Mouse (Mus musculus) hindbrain, postnatal 0 days (tissue): Measurements from ENCODE around the gene Ephb1. TPM values are rescaled to one million over a fixed set of nuclear protein-coding genes. Genes with fewer than 3 reads are reported as not detected.

ENCODE experiments used
- ATAC-seq: fragments of 200-750 bp; cut with Nextera tagmentation; 2 replicates; pipeline ENCODE4 v1.8.0; 2017; ENCODE audit warnings: mild to moderate bottlenecking, moderate TSS enrichment, moderate library complexity
- DNase-seq: peaks from one replicate; pipeline ENCODE4 v3.0.0-alpha.2; 2015; ENCODE audit warnings: low spot score
- H3K27ac ChIP-seq: fragments of 300-500 bp; sonication (generic); 2 replicates; pipeline ENCODE4 v1.5.1; 2014; ENCODE audit warnings: mild to moderate bottlenecking
- H3K27me3 ChIP-seq: fragments of 300-500 bp; sonication (generic); 2 replicates; pipeline ENCODE4 v1.6.1; 2014; ENCODE audit warnings: low read length, mixed read lengths; ENCODE audit not compliant: insufficient read depth
- H3K36me3 ChIP-seq: fragments of 300-500 bp; sonication (generic); 2 replicates; pipeline ENCODE4 v1.6.1; 2014; ENCODE audit warnings: low read length, mixed read lengths; ENCODE audit not compliant: insufficient read depth
- H3K4me1 ChIP-seq: fragments of 300-500 bp; sonication (generic); 2 replicates; pipeline ENCODE4 v1.6.1; 2014; ENCODE audit warnings: antibody characterized with exemption, low read length, mixed read lengths; ENCODE audit not compliant: insufficient read depth
- H3K4me2 ChIP-seq: fragments of 300-500 bp; sonication (generic); 2 replicates; pipeline ENCODE4 v1.6.1; 2014; ENCODE audit warnings: low read depth, mild to moderate bottlenecking, low read length, moderate library complexity, mixed read lengths
- H3K4me3 ChIP-seq: fragments of 300-500 bp; sonication (generic); 2 replicates; pipeline ENCODE4 v1.5.1; 2014; ENCODE audit warnings: low read length
- H3K9ac ChIP-seq: fragments of 300-500 bp; sonication (generic); replicated peaks from 2 replicates; pipeline ENCODE4 v1.6.1; 2014; ENCODE audit warnings: mild to moderate bottlenecking, low read length, moderate library complexity, mixed read lengths
- H3K9me3 ChIP-seq: fragments of 300-500 bp; sonication (generic); 2 replicates; pipeline ENCODE4 v1.6.1; 2016; ENCODE audit warnings: low read length, mixed read lengths
- CTCF ChIP-seq: IDR thresholded peaks from 2 replicates; pipeline ENCODE4 v1.5.1; 2016; ENCODE audit warnings: antibody characterized with exemption, control low read depth, low read depth
- WGBS: fragments of 180-500 bp; shearing (Covaris S2); extraction: QIAGEN DNeasy Blood & Tissue Kit; methylation state at CpG from one replicate; pipeline ENCODE4 v1.1.7; 2014; 5-methylcytosine and 5-hydroxymethylcytosine counted together
- polyA plus RNA-seq: library from polyadenylated mRNA; unstranded; fragments of >200 nt; fragmentation: Nextera tagmentation; extraction: Ambion mirVana; gene quantifications from 2 replicates; pipeline ENCODE4 v1.2.1, GENCODE M21; 2015
- total RNA-seq: library from RNA; depleted of rRNA; stranded (reverse); fragments of >200 nt; gene quantifications from 2 replicates; pipeline ENCODE4 v1.2.3, GENCODE M21; 2014; rRNA removed

Ephb1 gene
- total RNA-seq (50.3 and 60.1 TPM in 2 replicates), polyA plus RNA-seq (34.7 and 39.6 TPM in 2 replicates)

DNA sequence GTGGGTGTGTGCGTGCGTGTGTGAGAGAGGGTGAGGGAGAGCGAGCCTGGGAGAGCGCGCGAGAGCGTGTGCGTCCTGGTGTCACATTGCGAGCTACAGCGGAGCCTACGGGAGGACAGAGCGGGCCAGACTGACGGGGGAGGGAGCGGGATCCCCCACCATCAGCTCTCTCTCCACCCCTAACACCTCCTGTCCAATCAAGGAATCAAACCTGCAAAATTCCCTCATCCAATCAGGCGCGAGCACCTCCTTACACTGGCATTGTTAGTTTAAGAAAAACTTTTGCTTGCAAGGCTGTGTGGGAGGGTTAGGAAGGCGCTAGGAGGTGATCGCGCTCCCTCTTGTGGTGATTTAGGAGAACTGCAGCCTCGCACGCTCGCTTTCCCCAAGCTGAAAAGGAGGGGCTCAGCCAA, at the start of gene Ephb1:
Ephb1 (minus strand) TSS at position 133 of the 413 bp plus-strand sequence.
- Histone ChIP-seq H3K27ac (peak within 1 kb of the TSS; percentile 78), H3K4me2 (peak within 1 kb of the TSS; percentile 97), H3K9me3 (no peaks in the 10 kb centered on the region), H3K4me1 (peaks cover 5% of the 10 kb centered on the region; the same call in 1 of the 2 replicates), H3K36me3 (no peaks in the 10 kb centered on the region), H3K9ac (peak within 1 kb of the TSS; percentile 78), H3K4me3 (peak within 1 kb of the TSS; percentile 88), H3K27me3 (0 out of 2 replicates have a peak, but pooled peaks cover 4% of the 10 kb centered on the region)
- ATAC-seq (peak; percentile 98), DNase-seq (peak; percentile 96)
- peak; percentile 100 for TF ChIP-seq CTCF
- under 1% methylated on average over 22 of the region's 22 CpGs for WGBS

DNA sequence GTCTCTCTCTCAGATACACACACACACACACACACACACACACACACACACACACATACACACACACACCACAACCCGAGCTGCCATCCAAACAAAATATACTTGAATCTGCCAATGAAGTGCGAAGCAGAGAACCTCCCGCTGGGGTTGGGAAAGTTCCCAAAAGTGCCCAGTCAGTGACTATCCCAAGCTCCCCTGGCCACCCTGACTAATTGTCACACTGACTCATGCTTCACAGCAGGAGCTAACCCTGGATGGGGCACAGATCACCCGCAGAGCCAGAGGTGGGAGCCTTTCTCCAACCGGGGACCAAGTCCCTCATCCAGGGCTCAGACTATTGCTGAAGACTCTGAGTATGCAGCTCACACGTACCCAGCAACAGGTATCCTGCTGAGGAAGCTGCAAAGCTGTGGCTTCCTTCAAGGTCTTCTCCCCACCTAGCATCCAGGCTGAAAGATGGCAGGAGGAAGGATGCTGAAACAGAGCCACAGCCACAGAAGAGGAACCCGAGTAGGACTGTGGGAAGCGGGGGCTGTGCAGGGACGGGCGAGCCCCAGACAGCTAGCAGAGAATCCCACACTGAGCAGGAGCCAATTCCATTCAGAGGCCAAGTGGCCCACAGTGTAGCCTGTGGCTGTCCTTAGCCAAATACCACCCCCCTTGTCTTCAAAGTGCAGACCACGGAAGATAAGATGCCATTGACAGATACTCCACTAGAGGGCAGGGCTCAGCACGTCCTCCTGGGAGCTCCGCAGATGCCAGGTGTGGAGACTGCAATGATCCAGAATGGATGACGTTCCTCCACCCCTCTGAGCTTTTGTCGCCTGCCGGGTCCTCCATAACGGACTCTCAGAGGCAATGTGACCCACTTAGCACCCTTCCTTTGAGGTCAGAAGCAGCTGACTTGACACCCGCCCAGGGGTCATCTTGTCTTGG, 48.9 kb upstream of the Ephb1 start:
- H3K4me2 ChIP-seq = peak overlapping the region; percentile 31; the same call in 1 of the 2 replicates
- WGBS = 19% methylated on average over 18 of the region's 18 CpGs
- no peaks in the 10 kb centered on the region for H3K9me3 ChIP-seq
- no peak overlapping the region for H3K9ac ChIP-seq
- no peaks in the 10 kb centered on the region for H3K27me3 ChIP-seq
- no peak overlapping the region for H3K27ac ChIP-seq
- ATAC-seq (peak; percentile 78), DNase-seq (peak; percentile 78)
- no peak overlapping the region for H3K4me3 ChIP-seq
- peak; percentile 82 for TF ChIP-seq CTCF
- peaks cover 4% of the 10 kb centered on the region; the same call in 1 of the 2 replicates for H3K4me1 ChIP-seq
- no peaks in the 10 kb centered on the region for H3K36me3 ChIP-seq

DNA sequence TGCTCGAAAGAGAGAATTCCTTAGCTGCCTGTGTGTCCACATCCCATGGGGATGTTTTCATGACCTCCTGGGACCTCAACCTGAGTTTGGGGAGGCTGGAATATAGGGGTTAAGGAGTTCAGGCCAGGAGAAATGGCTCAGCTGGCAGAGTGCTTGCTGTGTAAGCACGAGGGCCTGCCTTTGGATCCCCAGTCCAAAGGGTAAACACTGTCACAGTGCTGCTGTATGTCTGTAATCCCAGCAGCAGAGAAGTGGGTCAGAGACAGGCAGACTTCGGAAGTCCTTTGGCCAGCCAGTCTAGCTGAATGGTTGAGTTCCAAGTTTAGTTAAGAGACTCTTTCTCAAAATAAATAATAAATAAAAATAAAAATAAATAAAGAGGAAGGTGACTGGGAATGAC, 48.2 kb upstream of the Ephb1 start:
- no peak for TF ChIP-seq CTCF
- DNase-seq = no peak
- WGBS = 45% methylated on average over 3 of the region's 3 CpGs
- no peak overlapping the region for H3K9ac ChIP-seq
- no peaks in the 10 kb centered on the region for H3K27me3 ChIP-seq
- no peak overlapping the region for H3K4me3 ChIP-seq
- no peaks in the 10 kb centered on the region for H3K36me3 ChIP-seq
- no peaks in the 10 kb centered on the region for H3K9me3 ChIP-seq
- H3K4me1 ChIP-seq = peaks cover 4% of the 10 kb centered on the region; the same call in 1 of the 2 replicates
- ATAC-seq = no peak
- no peak overlapping the region for H3K4me2 ChIP-seq
- H3K27ac ChIP-seq = no peak overlapping the region

DNA sequence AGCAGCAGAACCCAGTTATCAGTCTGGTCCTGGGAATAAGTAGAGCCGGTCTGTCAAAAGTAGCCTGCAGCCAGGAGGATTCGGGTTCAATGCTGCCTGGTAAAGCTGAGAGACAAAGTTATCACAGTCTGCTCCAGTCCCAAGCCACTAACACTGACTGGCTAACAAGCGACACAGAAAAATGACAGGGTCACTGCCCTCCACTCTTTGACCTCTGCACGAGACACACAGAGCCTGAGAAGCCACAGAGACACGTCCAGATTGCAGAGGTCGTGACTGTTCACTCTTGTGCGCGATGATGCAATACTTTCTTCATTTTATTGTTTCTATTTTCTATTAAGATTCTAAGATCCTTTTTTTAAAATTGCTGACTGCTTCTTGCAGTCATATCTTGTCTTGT, 33.8 kb upstream of the Ephb1 start:
- Histone ChIP-seq H3K36me3 (no peaks in the 10 kb centered on the region), H3K9ac (no peak overlapping the region), H3K4me1 (no peaks in the 10 kb centered on the region), H3K4me3 (no peak overlapping the region), H3K4me2 (no peak overlapping the region), H3K9me3 (no peaks in the 10 kb centered on the region), H3K27me3 (no peaks in the 10 kb centered on the region), H3K27ac (no peak overlapping the region)
- TF ChIP-seq CTCF = no peak
- ATAC-seq (no peak), DNase-seq (no peak)
- 56% methylated on average over 8 of the region's 8 CpGs for WGBS

DNA sequence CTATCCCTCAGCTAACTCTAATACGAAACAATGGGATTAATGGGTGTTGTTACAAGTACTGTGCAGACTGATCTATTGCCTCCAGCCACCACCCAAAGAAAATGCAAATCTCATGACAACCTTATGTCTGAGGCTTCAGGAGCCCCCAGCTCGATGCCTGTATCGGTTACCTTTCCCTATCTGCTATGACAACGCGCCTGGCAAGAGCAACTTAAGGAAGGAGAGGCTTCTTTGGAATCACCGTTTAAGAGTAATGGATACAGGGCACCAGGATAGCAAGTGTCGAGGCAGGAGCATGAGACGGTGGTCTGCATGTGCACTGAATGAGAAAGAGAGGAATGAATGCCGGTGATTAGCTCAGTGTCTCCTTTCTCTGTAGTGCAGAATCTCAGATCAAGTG, 32.3 kb upstream of the Ephb1 start:
- no peaks in the 10 kb centered on the region for H3K9me3 ChIP-seq
- no peak for ATAC-seq

DNA sequence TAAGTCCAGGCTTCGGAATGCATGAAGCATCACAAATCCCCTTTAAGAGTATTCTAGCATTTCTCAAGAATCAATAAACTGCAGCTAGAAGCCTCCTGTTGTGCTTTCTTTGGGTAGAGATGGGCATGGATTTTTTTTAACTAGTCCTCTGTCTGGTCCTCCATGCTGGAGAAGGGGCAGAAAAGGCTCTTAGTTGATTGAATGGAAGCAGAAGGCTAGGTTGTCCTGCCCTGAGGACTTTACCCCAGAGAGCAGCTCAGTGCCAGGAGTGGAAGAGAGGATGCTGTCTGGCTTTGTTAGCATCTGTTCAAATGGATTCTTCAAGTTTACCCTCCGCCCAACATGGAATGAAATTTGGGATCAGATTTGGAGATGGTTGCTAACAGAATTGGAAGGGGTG, 25.7 kb upstream of the Ephb1 start:
- Histone ChIP-seq H3K9me3 (no peaks in the 10 kb centered on the region), H3K4me3 (no peak overlapping the region), H3K27ac (no peak overlapping the region), H3K4me2 (no peak overlapping the region), H3K4me1 (no peaks in the 10 kb centered on the region), H3K27me3 (no peaks in the 10 kb centered on the region), H3K9ac (no peak overlapping the region), H3K36me3 (no peaks in the 10 kb centered on the region)
- DNase-seq (no peak), ATAC-seq (no peak)
- 83% methylated on average over 2 of the region's 2 CpGs for WGBS
- TF ChIP-seq CTCF = no peak

More for the DNA sequence above, 32.3 kb upstream of the Ephb1 start:
- TF ChIP-seq CTCF = no peak
- no peak overlapping the region for H3K4me2 ChIP-seq
- WGBS = 91% methylated on average over 9 of the region's 9 CpGs
- no peak overlapping the region for H3K27ac ChIP-seq
- H3K4me1 ChIP-seq = no peaks in the 10 kb centered on the region
- DNase-seq = no peak
- H3K9ac ChIP-seq = no peak overlapping the region
- no peaks in the 10 kb centered on the region for H3K27me3 ChIP-seq
- no peak overlapping the region for H3K4me3 ChIP-seq
- no peaks in the 10 kb centered on the region for H3K36me3 ChIP-seq
